Mouse (Mus musculus) midbrain, embryonic 10.5 days (tissue): ENCODE data around the gene Sub1. TPM values are rescaled to one million over a fixed set of nuclear protein-coding genes. Genes with fewer than 3 reads are reported as not detected.

Experiments used
- DNase-seq: peaks from one replicate; pipeline ENCODE4 v3.0.0-alpha.2; 2017; ENCODE audit warnings: low spot score
- H3K27ac ChIP-seq: fragments of 300-500 bp; sonication (generic); replicated peaks from 2 replicates; pipeline ENCODE4 v1.5.1; 2016; ENCODE audit warnings: mild to moderate bottlenecking
- H3K27me3 ChIP-seq: fragments of 300-500 bp; sonication (generic); 2 replicates; pipeline ENCODE4 v1.6.1; 2016; ENCODE audit warnings: low read depth, mild to moderate bottlenecking; ENCODE audit not compliant: poor library complexity, severe bottlenecking
- H3K36me3 ChIP-seq: fragments of 300-500 bp; sonication (generic); 2 replicates; pipeline ENCODE4 v1.6.1; 2016; ENCODE audit warnings: mild to moderate bottlenecking, moderate library complexity
- H3K4me1 ChIP-seq: fragments of 300-500 bp; sonication (generic); 2 replicates; pipeline ENCODE4 v1.6.1; 2016
- H3K4me3 ChIP-seq: fragments of 300-500 bp; sonication (generic); 2 replicates; pipeline ENCODE4 v1.5.1; 2016; ENCODE audit warnings: mild to moderate bottlenecking, moderate library complexity
- H3K9me3 ChIP-seq: fragments of 300-500 bp; sonication (generic); replicated peaks from 2 replicates; pipeline ENCODE4 v1.6.1; 2016; ENCODE audit warnings: mild to moderate bottlenecking
- WGBS: fragments of 180-500 bp; shearing (Covaris S2); methylation state at CpG from one replicate; pipeline ENCODE4 v1.1.7; 2016; 5-methylcytosine and 5-hydroxymethylcytosine counted together
- polyA plus RNA-seq: library from polyadenylated mRNA; unstranded; fragments of >200 nt; fragmentation: Nextera tagmentation; extraction: Ambion mirVana; gene quantifications from 2 replicates; pipeline ENCODE4 v1.2.1, GENCODE M21; 2016

Sub1 gene
- polyA plus RNA-seq, 1 experiment from 2014 or later, result 804 TPM

GRCm38 (mm10) chr15:12026932-12027450 is 30.2 kb upstream of the Sub1 start:
- no peaks in the 10 kb centered on the region for H3K9me3 ChIP-seq
- DNase-seq, result no peak
- 82% methylated on average over 5 of the region's 5 CpGs for WGBS
- H3K4me3 ChIP-seq, result no peak overlapping the region
- H3K27me3 ChIP-seq, result no peaks in the 10 kb centered on the region
- no peaks in the 10 kb centered on the region for H3K36me3 ChIP-seq
- no peaks in the 10 kb centered on the region for H3K4me1 ChIP-seq
- no peak overlapping the region for H3K27ac ChIP-seq

GRCm38 (mm10) chr15:12026026-12026425 is 29.2 kb upstream of the Sub1 start:
- no peak for DNase-seq
- no peaks in the 10 kb centered on the region for H3K4me1 ChIP-seq
- no peak overlapping the region for H3K4me3 ChIP-seq
- H3K36me3 ChIP-seq, result no peaks in the 10 kb centered on the region
- WGBS, result 89% methylated on average over 5 of the region's 5 CpGs
- no peak overlapping the region for H3K27ac ChIP-seq
- H3K27me3 ChIP-seq, result no peaks in the 10 kb centered on the region
- no peaks in the 10 kb centered on the region for H3K9me3 ChIP-seq

DNA sequence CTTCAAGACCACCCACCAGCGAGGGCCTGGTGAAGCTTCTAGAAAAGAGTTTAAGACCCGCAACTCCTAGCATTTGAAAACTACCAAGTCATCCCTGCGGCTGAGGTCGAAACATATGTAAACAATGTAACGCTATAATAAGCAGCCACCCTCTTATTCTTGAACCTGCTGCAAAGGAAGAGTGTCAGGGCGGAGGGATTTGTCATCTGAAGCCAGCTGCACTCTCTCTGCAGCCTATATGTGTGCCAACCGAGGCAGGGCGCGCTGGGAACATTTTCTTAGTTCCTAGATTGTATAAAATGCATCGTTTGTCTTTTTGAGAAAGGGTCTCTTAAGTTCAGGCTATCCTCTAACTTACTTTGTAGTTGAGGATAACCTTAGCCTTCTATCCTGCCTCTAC is 28.6 kb upstream of the Sub1 start:
- Histone ChIP-seq H3K27me3 (no peaks in the 10 kb centered on the region), H3K4me1 (no peaks in the 10 kb centered on the region), H3K27ac (no peak overlapping the region), H3K9me3 (no peaks in the 10 kb centered on the region), H3K4me3 (no peak overlapping the region), H3K36me3 (no peaks in the 10 kb centered on the region)
- no peak for DNase-seq
- 89% methylated on average over 10 of the region's 10 CpGs for WGBS

DNA sequence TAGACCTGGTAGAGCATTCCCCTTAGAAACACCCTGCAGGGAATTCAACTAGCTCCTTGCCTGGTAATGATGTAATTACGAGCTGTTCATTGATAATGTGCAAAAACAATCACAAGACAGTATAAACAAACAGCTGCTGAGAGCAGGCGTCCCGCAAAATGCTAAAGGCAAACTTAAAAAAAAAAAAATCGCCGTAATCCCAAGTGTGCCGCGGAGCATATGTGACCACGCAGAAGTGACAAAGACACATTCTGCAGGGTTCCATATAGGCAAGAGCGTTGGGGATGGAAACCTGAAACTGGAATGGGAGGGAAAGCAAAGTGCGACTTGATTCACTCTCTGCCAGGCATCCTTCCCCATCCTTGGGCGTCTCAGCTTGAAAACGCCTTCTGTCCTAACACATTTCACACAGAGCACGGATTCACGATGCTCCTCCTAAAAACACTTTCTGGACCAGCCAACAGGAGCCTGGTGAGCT is 28.0 kb upstream of the Sub1 start:
- Histone ChIP-seq H3K27ac (no peak overlapping the region), H3K4me3 (no peak overlapping the region), H3K4me1 (no peaks in the 10 kb centered on the region), H3K36me3 (no peaks in the 10 kb centered on the region), H3K27me3 (no peaks in the 10 kb centered on the region), H3K9me3 (no peaks in the 10 kb centered on the region)
- 69% methylated on average over 14 of the region's 14 CpGs for WGBS
- DNase-seq, result no peak

DNA sequence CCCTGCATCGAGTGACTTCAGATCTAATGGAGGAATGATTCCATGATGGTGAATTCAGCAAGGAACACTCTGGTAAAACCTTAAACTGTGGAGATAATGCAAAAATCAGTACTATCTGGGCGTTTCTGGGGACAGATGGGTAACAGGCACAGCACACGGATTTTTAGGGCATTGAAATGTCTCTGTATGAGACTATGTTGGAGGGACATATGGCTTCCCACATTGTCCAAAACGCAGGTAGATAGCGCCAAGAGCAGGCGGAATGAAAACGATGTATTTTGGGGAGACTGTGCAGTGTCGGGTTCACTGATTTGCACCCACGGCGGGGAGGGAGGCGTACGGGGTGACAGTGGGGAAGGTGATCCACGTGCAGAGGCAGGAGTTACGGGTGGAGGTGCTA is 22.7 kb upstream of the Sub1 start:
- no peaks in the 10 kb centered on the region for H3K4me1 ChIP-seq
- no peaks in the 10 kb centered on the region for H3K36me3 ChIP-seq
- no peaks in the 10 kb centered on the region for H3K27me3 ChIP-seq
- no peak overlapping the region for H3K27ac ChIP-seq
- WGBS, result 94% methylated on average over 14 of the region's 14 CpGs
- H3K9me3 ChIP-seq, result no peaks in the 10 kb centered on the region
- H3K4me3 ChIP-seq, result no peak overlapping the region
- DNase-seq, result no peak

DNA sequence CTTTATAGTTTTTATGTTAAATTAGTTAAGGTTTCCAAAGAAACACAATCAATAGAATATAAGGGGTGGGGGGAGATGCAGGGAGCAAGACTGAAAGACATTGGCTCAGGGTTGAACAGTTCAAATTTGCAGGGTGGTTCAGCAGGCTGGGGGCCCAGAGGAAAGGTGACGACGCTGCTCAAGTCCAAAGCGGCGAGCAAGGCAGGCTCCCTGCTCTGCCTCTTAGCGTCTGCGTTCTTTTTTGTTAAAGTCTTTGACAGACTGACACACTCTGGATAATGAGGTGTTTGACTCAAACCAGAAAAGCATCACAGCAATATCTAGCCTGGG is 21.6 kb upstream of the Sub1 start:
- no peaks in the 10 kb centered on the region for H3K36me3 ChIP-seq
- no peaks in the 10 kb centered on the region for H3K4me1 ChIP-seq
- H3K9me3 ChIP-seq, result no peaks in the 10 kb centered on the region
- H3K27ac ChIP-seq, result no peak overlapping the region
- no peak overlapping the region for H3K4me3 ChIP-seq
- no peaks in the 10 kb centered on the region for H3K27me3 ChIP-seq
- no peak for DNase-seq
- WGBS, result 85% methylated on average over 6 of the region's 6 CpGs

GRCm38 (mm10) chr15:12017700-12018427 is 21.1 kb upstream of the Sub1 start:
- H3K27ac ChIP-seq, result no peak overlapping the region
- H3K4me3 ChIP-seq, result no peak overlapping the region
- H3K4me1 ChIP-seq, result no peaks in the 10 kb centered on the region
- no peaks in the 10 kb centered on the region for H3K9me3 ChIP-seq
- no peak for DNase-seq
- no peaks in the 10 kb centered on the region for H3K27me3 ChIP-seq
- 48% methylated on average over 12 of the region's 13 CpGs for WGBS
- no peaks in the 10 kb centered on the region for H3K36me3 ChIP-seq

DNA sequence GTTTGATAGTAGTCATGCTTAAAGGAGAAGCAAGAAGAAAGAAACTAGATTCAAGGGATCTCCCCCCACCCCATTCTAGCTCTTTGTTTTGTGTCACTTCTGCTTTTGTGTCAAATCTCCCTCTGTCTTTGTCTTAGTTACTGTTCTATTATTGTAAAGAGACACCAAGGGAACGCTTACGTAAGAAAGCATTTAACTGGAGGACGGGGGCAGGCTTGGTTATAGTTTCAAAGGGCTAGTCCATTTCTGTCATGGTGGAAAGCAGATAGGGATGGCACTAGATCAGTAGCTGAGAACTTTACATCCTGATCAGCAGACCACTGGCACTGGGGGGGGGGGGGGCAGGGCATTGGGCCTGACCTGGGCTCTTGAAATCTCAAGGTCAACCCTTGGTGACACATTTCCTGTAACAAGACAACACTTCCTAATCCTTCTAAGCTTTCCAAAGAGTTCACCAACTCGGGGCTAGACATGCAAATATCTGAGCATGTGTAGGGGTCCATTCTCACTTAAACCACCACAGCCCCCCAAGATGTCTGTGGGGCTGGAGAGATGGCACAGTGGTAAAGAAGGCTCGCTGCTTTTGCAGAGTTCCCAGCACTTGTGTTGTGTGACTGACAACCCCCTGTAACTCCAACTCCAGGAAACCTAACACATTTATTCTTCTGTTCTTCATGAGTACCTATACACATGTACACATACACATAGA is 17.6 kb upstream of the Sub1 start:
- no peaks in the 10 kb centered on the region for H3K27me3 ChIP-seq
- H3K4me1 ChIP-seq, result no peaks in the 10 kb centered on the region
- no peak overlapping the region for H3K4me3 ChIP-seq
- DNase-seq, result no peak
- H3K27ac ChIP-seq, result no peak overlapping the region
- no peaks in the 10 kb centered on the region for H3K9me3 ChIP-seq
- 76% methylated on average over 5 of the region's 5 CpGs for WGBS
- H3K36me3 ChIP-seq, result no peaks in the 10 kb centered on the region

GRCm38 (mm10) chr15:12013532-12014196 is 16.9 kb upstream of the Sub1 start:
- no peaks in the 10 kb centered on the region for H3K36me3 ChIP-seq
- DNase-seq, result no peak
- WGBS, result 76% methylated on average over 6 of the region's 6 CpGs

GRCm38 (mm10) chr15:12010602-12011044 is 13.8 kb upstream of the Sub1 start:
- Histone ChIP-seq H3K36me3 (no peaks in the 10 kb centered on the region), H3K4me3 (no peak overlapping the region), H3K9me3 (no peaks in the 10 kb centered on the region), H3K27ac (no peak overlapping the region), H3K4me1 (no peaks in the 10 kb centered on the region), H3K27me3 (no peaks in the 10 kb centered on the region)
- no peak for DNase-seq
- 53% methylated on average over 18 of the region's 18 CpGs for WGBS

More at GRCm38 (mm10) chr15:12013532-12014196, 16.9 kb upstream of the Sub1 start:
- Histone ChIP-seq H3K4me1 (no peaks in the 10 kb centered on the region), H3K27me3 (no peaks in the 10 kb centered on the region), H3K9me3 (no peaks in the 10 kb centered on the region), H3K4me3 (no peak overlapping the region), H3K27ac (no peak overlapping the region)

DNA sequence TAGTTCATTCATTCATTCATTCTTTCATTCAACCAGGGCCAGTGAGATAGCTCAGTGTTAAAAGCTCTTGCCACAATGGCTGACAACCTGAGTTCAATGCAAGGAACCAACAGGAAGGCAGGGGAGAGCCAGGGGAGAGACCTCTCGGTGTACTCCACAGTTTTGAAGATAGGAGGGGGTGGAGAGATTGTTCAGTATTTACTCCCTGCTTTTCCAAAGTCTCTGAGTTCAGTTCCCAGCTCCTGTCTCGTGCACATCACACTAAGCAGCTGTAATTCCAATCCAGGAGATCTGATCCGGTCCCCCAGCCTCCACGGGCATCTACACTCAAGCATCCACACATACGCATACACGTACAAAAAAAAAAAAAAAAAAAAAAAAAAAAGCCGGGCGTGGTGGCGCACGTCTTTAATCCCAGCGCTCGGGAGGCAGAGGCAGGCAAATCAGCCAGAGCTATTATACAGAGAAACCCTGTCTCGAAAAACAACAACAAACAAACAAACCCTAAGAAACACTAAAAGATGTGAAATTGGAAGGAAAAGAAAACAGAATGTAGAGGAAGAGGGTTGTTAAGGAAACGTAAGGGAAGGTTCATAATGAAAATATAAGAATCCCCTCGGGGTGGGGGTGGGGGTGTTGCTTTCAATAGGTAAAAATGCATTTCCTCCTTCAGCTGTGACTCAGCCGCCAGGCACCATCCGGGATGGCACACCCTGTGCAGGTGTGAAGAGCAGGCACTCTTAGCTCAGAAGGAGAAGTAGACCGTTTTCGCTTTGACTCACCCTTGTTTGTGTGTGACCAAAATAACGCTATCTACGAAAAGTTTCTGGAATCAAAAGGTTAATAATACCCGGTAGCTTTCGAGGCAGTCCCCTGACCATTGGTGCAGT is 13.2 kb upstream of the Sub1 start:
- 75% methylated on average over 23 of the region's 23 CpGs for WGBS
- Histone ChIP-seq H3K27me3 (no peaks in the 10 kb centered on the region), H3K4me1 (no peaks in the 10 kb centered on the region), H3K9me3 (no peaks in the 10 kb centered on the region), H3K36me3 (no peaks in the 10 kb centered on the region), H3K27ac (no peak overlapping the region), H3K4me3 (no peak overlapping the region)
- no peak for DNase-seq

DNA sequence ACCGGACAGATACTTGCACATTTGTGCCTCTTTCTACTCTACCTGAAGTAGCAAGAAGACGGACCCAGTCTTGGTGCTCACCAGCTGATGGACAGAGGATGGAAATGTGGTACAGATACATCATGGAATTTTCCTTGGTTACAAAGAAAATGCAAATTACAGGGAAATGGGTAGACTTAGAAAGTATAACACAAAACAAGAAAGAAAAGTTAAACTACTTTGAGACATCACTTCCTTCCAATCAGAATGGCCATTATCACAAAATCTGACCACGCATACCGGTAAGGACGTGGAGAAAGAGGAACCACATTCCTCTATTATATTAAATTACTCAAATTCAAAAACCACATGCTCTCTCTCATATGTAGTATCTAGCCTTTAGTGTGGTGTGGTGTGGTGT is 12.1 kb upstream of the Sub1 start:
- no peaks in the 10 kb centered on the region for H3K9me3 ChIP-seq
- no peak overlapping the region for H3K27ac ChIP-seq
- no peaks in the 10 kb centered on the region for H3K36me3 ChIP-seq
- DNase-seq, result no peak
- no peaks in the 10 kb centered on the region for H3K4me1 ChIP-seq
- no peak overlapping the region for H3K4me3 ChIP-seq
- no peaks in the 10 kb centered on the region for H3K27me3 ChIP-seq
- 96% methylated on average over 5 of the region's 5 CpGs for WGBS
